Mouse (Mus musculus): ENCODE measurements around the gene Rere. TPM values are rescaled to one million over a fixed set of nuclear protein-coding genes. Genes with fewer than 3 reads are reported as not detected.

Gene Rere
- polyA plus RNA-seq, 1 experiment from 2014 or later: 5.9 TPM

- no peak overlapping the region for H3K4me3 ChIP-seq (replicated peaks)
- peak; percentile 41 for ATAC-seq (ENCODE audit: low read depth)
- H3K4me1 ChIP-seq (replicated peaks): peaks cover 22% of the 10 kb centered on the region
- no peak overlapping the region for H3K4me2 ChIP-seq
- WGBS (ENCODE audit: insufficient replicate concordance): 3% methylated on average over 17 of the region's 17 CpGs
- peak; percentile 66 for DNase-seq
- no peak overlapping the region for H3K27ac ChIP-seq
- no peak overlapping the region for H3K9ac ChIP-seq
- no peaks in the 10 kb centered on the region for H3K9me3 ChIP-seq (replicated peaks)
- peaks cover 33% of the 10 kb centered on the region for H3K27me3 ChIP-seq
- no peaks in the 10 kb centered on the region for H3K36me3 ChIP-seq
Observed at GRCm38 (mm10) chr4:150655989-150656388, 374.5 kb downstream of the Rere start.

- Histone ChIP-seq H3K4me2 (no peak overlapping the region), H3K4me1 (replicated peaks) (peaks cover 20% of the 10 kb centered on the region), H3K4me3 (replicated peaks) (no peak overlapping the region), H3K27me3 (peaks cover 29% of the 10 kb centered on the region), H3K9ac (no peak overlapping the region), H3K9me3 (replicated peaks) (no peaks in the 10 kb centered on the region), H3K27ac (no peak overlapping the region), H3K36me3 (no peaks in the 10 kb centered on the region)
- ATAC-seq (ENCODE audit: low read depth) (no peak), DNase-seq (no peak)
- 59% methylated on average over 6 of the region's 6 CpGs for WGBS (ENCODE audit: insufficient replicate concordance)
Observed at GRCm38 (mm10) chr4:150656504-150656903, 375.1 kb downstream of the Rere start.

GRCm38 (mm10) chr4:150659926-150660610, 378.6 kb downstream of the Rere start:
- no peak overlapping the region for H3K9ac ChIP-seq
- H3K4me2 ChIP-seq: no peak overlapping the region
- no peaks in the 10 kb centered on the region for H3K9me3 ChIP-seq (replicated peaks)
- peaks cover 10% of the 10 kb centered on the region; the same call in 1 of the 2 replicates for H3K4me1 ChIP-seq (replicated peaks)
- H3K4me3 ChIP-seq (replicated peaks): no peak overlapping the region
- peaks cover 22% of the 10 kb centered on the region for H3K27me3 ChIP-seq
- no peak for ATAC-seq (ENCODE audit: low read depth)
- no peaks in the 10 kb centered on the region for H3K36me3 ChIP-seq
- DNase-seq: no peak
- no peak overlapping the region for H3K27ac ChIP-seq
- 56% methylated on average over 9 of the region's 9 CpGs for WGBS (ENCODE audit: insufficient replicate concordance)

DNA sequence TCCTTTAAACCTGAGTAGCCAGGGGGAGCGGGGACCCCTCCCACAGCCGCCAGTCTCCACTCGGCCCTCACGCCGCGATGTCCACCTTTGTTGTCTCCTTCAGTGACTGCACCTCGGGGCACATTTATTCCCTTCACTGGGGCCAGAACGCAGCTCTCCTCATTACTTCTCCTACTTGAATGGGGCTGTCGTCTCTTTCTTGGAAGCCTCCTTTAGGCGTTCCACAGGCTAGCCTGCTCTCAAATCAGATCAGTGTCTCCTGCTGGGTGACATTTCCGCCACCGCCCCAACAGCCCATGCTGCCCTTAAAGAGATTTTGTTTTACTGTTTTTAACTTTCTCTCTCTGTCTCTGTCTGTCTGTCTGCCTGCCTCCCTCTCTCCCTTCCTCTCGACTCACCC, 380.4 kb downstream of the Rere start:
- Histone ChIP-seq H3K4me1 (replicated peaks) (peaks cover 15% of the 10 kb centered on the region), H3K27ac (no peak overlapping the region), H3K9me3 (replicated peaks) (no peaks in the 10 kb centered on the region), H3K4me3 (replicated peaks) (no peak overlapping the region), H3K4me2 (peak overlapping the region; percentile 12; the same call in 1 of the 2 replicates), H3K9ac (no peak overlapping the region), H3K27me3 (peaks cover 22% of the 10 kb centered on the region), H3K36me3 (no peaks in the 10 kb centered on the region)
- no peak for DNase-seq
- no peak for ATAC-seq (ENCODE audit: low read depth)
- WGBS (ENCODE audit: insufficient replicate concordance): 11% methylated on average over 13 of the region's 13 CpGs

GRCm38 (mm10) chr4:150663192-150663591, 381.7 kb downstream of the Rere start:
- Histone ChIP-seq H3K4me2 (no peak overlapping the region), H3K36me3 (no peaks in the 10 kb centered on the region), H3K9me3 (replicated peaks) (no peaks in the 10 kb centered on the region), H3K4me3 (replicated peaks) (no peak overlapping the region), H3K4me1 (replicated peaks) (peaks cover 15% of the 10 kb centered on the region), H3K27me3 (peaks cover 22% of the 10 kb centered on the region), H3K9ac (no peak overlapping the region), H3K27ac (no peak overlapping the region)
- ATAC-seq (ENCODE audit: low read depth) (0 out of 2 replicates have a peak, but pooled peaks have one; percentile 6), DNase-seq (no peak)
- WGBS (ENCODE audit: insufficient replicate concordance): 47% methylated on average over 12 of the region's 12 CpGs

GRCm38 (mm10) chr4:150664726-150665125, 383.3 kb downstream of the Rere start:
- ATAC-seq (ENCODE audit: low read depth) (peak; percentile 14; the same call in 1 of the 2 replicates), DNase-seq (no peak)
- WGBS (ENCODE audit: insufficient replicate concordance): 51% methylated on average over 7 of the region's 7 CpGs

GRCm38 (mm10) chr4:150665806-150666205, 384.4 kb downstream of the Rere start:
- Histone ChIP-seq H3K27me3 (peaks cover 18% of the 10 kb centered on the region), H3K4me3 (replicated peaks) (no peak overlapping the region), H3K9me3 (replicated peaks) (no peaks in the 10 kb centered on the region), H3K9ac (no peak overlapping the region), H3K36me3 (no peaks in the 10 kb centered on the region), H3K27ac (no peak overlapping the region), H3K4me1 (replicated peaks) (peaks cover 15% of the 10 kb centered on the region), H3K4me2 (no peak overlapping the region)
- no peak for ATAC-seq (ENCODE audit: low read depth)
- no peak for DNase-seq
- 70% methylated on average over 10 of the region's 10 CpGs for WGBS (ENCODE audit: insufficient replicate concordance)

More at GRCm38 (mm10) chr4:150664726-150665125, 383.3 kb downstream of the Rere start:
- Histone ChIP-seq H3K9me3 (replicated peaks) (no peaks in the 10 kb centered on the region), H3K4me3 (replicated peaks) (no peak overlapping the region), H3K27ac (no peak overlapping the region), H3K36me3 (no peaks in the 10 kb centered on the region), H3K4me2 (no peak overlapping the region), H3K27me3 (peaks cover 22% of the 10 kb centered on the region), H3K9ac (no peak overlapping the region), H3K4me1 (replicated peaks) (peaks cover 15% of the 10 kb centered on the region)

Other genes with a start within 250 kb of the Rere start
- 0.10 and 0.12 TPM in 2 replicates for gene Gpr157, start 194.3 kb upstream of the Rere start, polyA plus RNA-seq (2015; fragmentation: Nextera tagmentation; extraction: Ambion mirVana)
- gene Slc2a5, start 162.4 kb upstream of the Rere start, polyA plus RNA-seq (2015; fragmentation: Nextera tagmentation; extraction: Ambion mirVana): 0.22 and 0.23 TPM in 2 replicates
- gene Slc2a7, start 132.7 kb upstream of the Rere start, polyA plus RNA-seq (2015; fragmentation: Nextera tagmentation; extraction: Ambion mirVana): 0.21 TPM in 1 of 2 replicates, not detected in the other
- gene Car6, start 80.3 kb upstream of the Rere start, polyA plus RNA-seq (2015; fragmentation: Nextera tagmentation; extraction: Ambion mirVana): not detected in 2 replicates
- 783 and 784 TPM in 2 replicates for gene Eno1, start 44.9 kb upstream of the Rere start, polyA plus RNA-seq (2015; fragmentation: Nextera tagmentation; extraction: Ambion mirVana)

Data from liver, embryonic 13.5 days (tissue).